Mouse (Mus musculus) lung, postnatal 14 days (tissue): ENCODE results near the gene Rhov.

Experiments used
- DNase-seq: peaks from one replicate; pipeline ENCODE4 v3.0.0; 2021

Rhov gene

DNA sequence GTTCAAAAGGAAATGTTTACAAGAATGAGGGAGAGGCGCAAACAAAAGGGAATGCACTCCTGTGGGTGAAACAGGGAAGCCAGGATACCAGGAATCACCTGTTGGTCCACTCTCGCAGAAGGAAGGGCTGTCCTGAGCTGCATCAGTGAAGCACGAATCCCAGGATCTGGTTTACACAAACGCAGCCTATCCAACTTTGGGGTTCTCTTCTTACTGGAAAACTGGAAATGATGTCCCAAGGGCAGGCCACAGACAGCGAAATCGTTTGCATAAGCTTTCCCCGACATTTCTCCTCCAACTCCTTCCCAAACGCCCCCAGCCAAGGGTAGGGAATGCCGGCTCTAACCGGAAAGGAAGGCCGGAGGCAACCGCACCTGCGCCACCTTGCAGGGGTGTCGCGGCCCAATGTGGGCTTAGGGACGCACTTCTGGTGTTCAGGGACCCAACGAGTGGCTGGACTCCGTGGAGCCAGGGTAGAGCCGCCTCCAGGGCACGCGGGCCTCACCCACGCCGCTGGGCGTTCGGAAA lies 34.3 kb downstream of the Rhov start:
- DNase-seq: no peak

DNA sequence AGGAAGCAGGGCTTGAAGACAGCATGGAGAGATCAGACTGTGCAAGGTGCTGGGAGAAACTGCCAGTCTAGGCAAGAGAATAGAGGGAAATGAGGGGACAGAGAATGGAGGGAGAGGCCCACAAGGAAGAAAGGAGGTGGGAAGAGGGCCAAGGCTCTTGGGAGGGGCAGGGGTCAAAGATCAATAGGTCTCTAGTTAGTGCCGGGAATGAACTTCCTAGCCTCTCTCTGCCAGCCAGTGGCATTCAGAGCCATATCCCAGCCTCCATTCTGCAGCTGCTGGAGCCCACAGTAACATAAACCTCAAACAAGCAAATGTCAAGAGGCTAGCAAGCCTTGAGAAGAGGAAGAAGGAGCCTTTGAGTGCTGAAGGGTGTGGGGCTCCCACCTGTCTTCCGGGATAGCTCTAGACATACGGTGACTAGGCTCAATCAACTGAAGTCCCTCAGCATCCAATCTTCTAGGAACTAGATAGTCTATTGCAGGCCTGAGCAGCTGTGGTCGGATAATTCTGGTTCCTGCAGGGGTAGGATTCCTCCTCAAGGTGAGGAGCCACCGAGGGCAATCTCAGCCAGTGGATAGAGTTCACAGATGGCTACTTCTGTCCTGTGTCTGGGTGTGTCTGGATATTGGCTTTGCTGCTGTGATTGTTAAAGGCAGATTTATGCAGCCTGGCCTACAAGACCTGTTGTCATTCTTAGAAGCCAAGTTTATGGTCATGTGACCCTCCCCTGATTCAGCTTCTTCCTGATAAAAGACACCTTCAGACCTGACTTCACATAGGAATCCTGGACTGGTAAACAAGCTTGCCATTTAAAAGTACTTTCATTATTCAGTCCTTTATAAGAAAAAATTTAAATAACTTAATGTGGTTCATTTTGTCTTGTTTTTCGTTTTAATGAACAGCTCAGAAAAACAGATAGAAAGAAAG lies 41.0 kb downstream of the Rhov start, which contains the start of gene Ppp1r14d:
TSS of gene Ppp1r14d (minus strand) at position 132 of the 930 bp plus-strand sequence.
- no peak for DNase-seq
